40 mouse cellular contexts compared by ENCODE assay signal in genomic region chr2:104099946-104100345, GRCm38 (mm10). TPM values are rescaled to one million over a fixed set of nuclear protein-coding genes. Genes with fewer than 3 reads are reported as not detected.
DNase-seq lines count a peak whose midpoint lies in the region; ATAC-seq and TF ChIP-seq lines count a peak whose summit lies in the region.
"Had no signal": no experiment of that assay in that cellular context is flagged by ENCODE, and none has a peak within 500 bp of the region (broad histone marks: within the 10 kb centered on the region; RNA-seq: fewer than 3 reads in every experiment).

No protein-coding gene starts in this region.

- peaks cover 46% of the 10 kb centered on the region for H3K36me3 ChIP-seq in erythroblast, embryonic 14.5 days (ENCODE audit: control insufficient read depth)
- H3K36me3 ChIP-seq in MEL (ENCODE audit: control insufficient read depth in 1 of 2, insufficient read depth in 2 of 2, low read length in 2 of 2): peaks cover 0 to 30% of the 10 kb centered on the region in 2 experiments; a peak in 2 of 4 replicates
- peaks cover 23% of the 10 kb centered on the region for H3K36me3 ChIP-seq in liver, embryonic 13.5 days
- no peaks in the 10 kb centered on the region for H3K36me3 ChIP-seq in kidney, embryonic 15.5 days
- H3K36me3 ChIP-seq: embryonic facial prominence, embryonic 12.5 days; hindbrain, embryonic 10.5 days; hindbrain, embryonic 15.5 days; neural tube, embryonic 15.5 days had no signal

- peak; percentile 45 to 59; a peak in 3 of 4 replicates for TF ChIP-seq EP300 in MEL (IDR thresholded peaks at IDR 0.05; ENCODE audit: low read depth in 1 of 2, low read length in 2 of 2)

- no peak for TF ChIP-seq POLR2A in MEL (IDR thresholded peaks at IDR 0.05; ENCODE audit: control insufficient read depth in 1 of 2, insufficient read depth in 1 of 2, low read depth in 1 of 2, low read length in 2 of 2, poor library complexity in 1 of 2)

- 37% methylated on average over 1 of the region's 1 CpGs for WGBS in liver, embryonic 13.5 days (ENCODE audit: insufficient replicate concordance)
- WGBS in kidney, embryonic 15.5 days: 64% methylated on average over 1 of the region's 1 CpGs

- no peaks in the 10 kb centered on the region for H3K9me3 ChIP-seq in erythroblast, embryonic 14.5 days (ENCODE audit: control insufficient read depth, low read length)
- H3K9me3 ChIP-seq in MEL (replicated peaks; ENCODE audit: insufficient read depth, low read length): no peaks in the 10 kb centered on the region
- no peaks in the 10 kb centered on the region for H3K9me3 ChIP-seq in liver, embryonic 13.5 days (replicated peaks)
- H3K9me3 ChIP-seq in kidney, embryonic 15.5 days (replicated peaks): no peaks in the 10 kb centered on the region
- H3K9me3 ChIP-seq: embryonic facial prominence, embryonic 12.5 days; hindbrain, embryonic 10.5 days; hindbrain, embryonic 15.5 days; megakaryocyte, embryonic 14.5 days; neural tube, embryonic 15.5 days; stomach, embryonic 15.5 days had no signal

- peak overlapping the region; percentile 75 for H3K4me2 ChIP-seq in liver, embryonic 13.5 days
- H3K4me2 ChIP-seq in kidney, embryonic 15.5 days: no peak overlapping the region
- H3K4me2 ChIP-seq: embryonic facial prominence, embryonic 12.5 days; hindbrain, embryonic 15.5 days; neural tube, embryonic 15.5 days; stomach, embryonic 15.5 days had no signal

- DNase-seq in MEL (ENCODE audit: low read depth, low spot score): peak; percentile 51
- DNase-seq in liver, embryonic 13.5 days: no peak
- DNase-seq in embryo, embryonic 11 days: no peak
- DNase-seq: adrenal gland, adult 8-10 months; cerebellum, adult 2 months; cerebellum, postnatal 14 days; gastrocnemius, adult 2 months; gastrocnemius, postnatal 36 days; heart, postnatal 14 days; kidney, adult 18-20 months; kidney, postnatal 36 days; lung, postnatal 36 days; midbrain, embryonic 14.5 days; retina, postnatal 1 day; right cerebral cortex, postnatal 14 days had no signal

- no peak for TF ChIP-seq CTCF in MEL (IDR thresholded peaks at IDR 0.05 in 2 of 3, conservative IDR thresholded peaks at IDR 0.05 in 1 of 3; ENCODE audit: control insufficient read depth in 1 of 3, insufficient read depth in 1 of 3, low read depth in 2 of 3, low read length in 3 of 3, poor library complexity in 1 of 3, severe bottlenecking in 1 of 3)

- H3K79me2 ChIP-seq in MEL (ENCODE audit: control insufficient read depth, insufficient read depth, low read length, poor library complexity): no peaks in the 10 kb centered on the region

- H3K4me3 ChIP-seq in erythroblast, embryonic 14.5 days (replicated peaks): peak overlapping the region; percentile 16
- no peak overlapping the region for H3K4me3 ChIP-seq in MEL (ENCODE audit: control insufficient read depth in 1 of 2, insufficient read depth in 1 of 2, low read depth in 2 of 2, low read length in 2 of 2)
- peak overlapping the region; percentile 8 for H3K4me3 ChIP-seq in liver, embryonic 13.5 days (replicated peaks)
- H3K4me3 ChIP-seq in kidney, embryonic 15.5 days (replicated peaks): no peak overlapping the region
- H3K4me3 ChIP-seq: embryonic facial prominence, embryonic 12.5 days; gastrocnemius, adult 2 months; hindbrain, embryonic 10.5 days; hindbrain, embryonic 15.5 days; neural tube, embryonic 15.5 days; stomach, embryonic 15.5 days had no signal

- TF ChIP-seq RAD21 in MEL (IDR thresholded peaks at IDR 0.05; ENCODE audit: low read depth, low read length): no peak

- no peak for ATAC-seq in erythroblast, adult 5-6 weeks (replicated peaks; ENCODE audit: low FRiP score, poor library complexity, severe bottlenecking)
- no peak for ATAC-seq in liver, embryonic 13.5 days (ENCODE audit: low read depth)
- 0 out of 2 replicates have a peak, but pooled peaks have one; percentile 9 for ATAC-seq in megakaryocyte progenitor cell, adult 5-6 weeks (replicated peaks; ENCODE audit: poor library complexity)
- no peak for ATAC-seq in kidney, embryonic 15.5 days (replicated peaks; ENCODE audit: low FRiP score)
- ATAC-seq: forebrain, embryonic 16.5 days; inflammation-experienced regulatory T-cells, adult 6 months had no signal

- H3K9ac ChIP-seq in MEL (ENCODE audit: control insufficient read depth, low read depth, low read length, poor library complexity, severe bottlenecking): no peak overlapping the region
- H3K9ac ChIP-seq in liver, embryonic 13.5 days: peak overlapping the region; percentile 63
- no peak overlapping the region for H3K9ac ChIP-seq in kidney, embryonic 15.5 days
- H3K9ac ChIP-seq: embryonic facial prominence, embryonic 12.5 days; hindbrain, embryonic 15.5 days; neural tube, embryonic 15.5 days; stomach, embryonic 15.5 days had no signal

- H3K27ac ChIP-seq in MEL (ENCODE audit: control insufficient read depth, low read depth, low read length): no peak overlapping the region; the same call in 1 of the 2 replicates
- H3K27ac ChIP-seq in liver, embryonic 13.5 days: peak overlapping the region; percentile 97
- no peak overlapping the region for H3K27ac ChIP-seq in kidney, embryonic 15.5 days
- H3K27ac ChIP-seq: embryonic facial prominence, embryonic 12.5 days; gastrocnemius, adult 2 months; hindbrain, embryonic 15.5 days; neural tube, embryonic 15.5 days; stomach, embryonic 15.5 days had no signal

- H3K4me1 ChIP-seq in erythroblast, embryonic 14.5 days (ENCODE audit: control insufficient read depth): peaks cover 71% of the 10 kb centered on the region
- H3K4me1 ChIP-seq in MEL (ENCODE audit: control insufficient read depth in 1 of 2, insufficient read depth in 2 of 2, low read length in 2 of 2): peaks cover 22 to 39% of the 10 kb centered on the region in 2 experiments
- peaks cover 90% of the 10 kb centered on the region for H3K4me1 ChIP-seq in liver, embryonic 13.5 days (replicated peaks)
- H3K4me1 ChIP-seq in kidney, embryonic 15.5 days: peaks cover 16% of the 10 kb centered on the region; the same call in 1 of the 2 replicates
- H3K4me1 ChIP-seq: embryonic facial prominence, embryonic 12.5 days had no signal

- no peaks in the 10 kb centered on the region for H3K27me3 ChIP-seq in erythroblast, embryonic 14.5 days (ENCODE audit: control insufficient read depth)
- H3K27me3 ChIP-seq in MEL (ENCODE audit: control insufficient read depth in 1 of 2, insufficient read depth in 2 of 2, low read length in 2 of 2): no peaks in the 10 kb centered on the region
- no peaks in the 10 kb centered on the region for H3K27me3 ChIP-seq in liver, embryonic 13.5 days
- no peaks in the 10 kb centered on the region for H3K27me3 ChIP-seq in kidney, embryonic 15.5 days
- H3K27me3 ChIP-seq: CH12.LX; embryonic facial prominence, embryonic 12.5 days; hindbrain, embryonic 15.5 days; megakaryocyte, embryonic 14.5 days; neural tube, embryonic 15.5 days; stomach, embryonic 15.5 days had no signal

RNA-seq across cellular contexts. Expression of gene Cd59a, which starts 4.3 kb away (rescaled TPM):
- polyA plus RNA-seq in erythroblast, embryonic 14.5 days (2012): 2.0 and 2.5 TPM in 2 replicates
- total RNA-seq in erythroblast, adult 5-6 weeks (2015; ENCODE audit: low replicate concordance): 103 and 127 TPM in 2 replicates
- total RNA-seq in erythroblast, adult 5-6 weeks (2017; ENCODE audit: low replicate concordance): 72.6 and 76.9 TPM in 2 replicates
- total RNA-seq in MEL (2012; rRNA removed): 0.08 TPM in 1 of 2 replicates, not detected in the other
- polyA plus RNA-seq in MEL (2012; ENCODE audit: insufficient read depth in 1 of 2, insufficient read length in 2 of 2, low read depth in 1 of 2, low replicate concordance in 2 of 2, missing spikeins in 1 of 2): under 1 TPM in 1 of 2 experiments, not detected in 1; 0.96 TPM
- 82.9 and 85.7 TPM in 2 replicates for polyA plus RNA-seq in liver, embryonic 13.5 days (2015; fragmentation: Nextera tagmentation; extraction: Ambion mirVana)
- 4.0 and 7.8 TPM in 2 replicates for total RNA-seq in megakaryocyte progenitor cell, adult 5-6 weeks (2015)
- total RNA-seq in megakaryocyte progenitor cell, adult 5-6 weeks (2017): 1.8 and 4.9 TPM in 2 replicates
- polyA plus RNA-seq in kidney, embryonic 15.5 days (2015; fragmentation: Nextera tagmentation; extraction: Ambion mirVana): 39.8 and 41.6 TPM in 2 replicates

RNA-seq across cellular contexts. Expression of gene A930018P22Rik, which starts 22.6 kb away (rescaled TPM):
- 0.86 and 0.96 TPM in 2 replicates for polyA plus RNA-seq in erythroblast, embryonic 14.5 days (2012)
- not detected in 2 replicates for total RNA-seq in erythroblast, adult 5-6 weeks (2015; ENCODE audit: low replicate concordance)
- not detected in 2 replicates for total RNA-seq in erythroblast, adult 5-6 weeks (2017; ENCODE audit: low replicate concordance)
- not detected in 2 replicates for total RNA-seq in MEL (2012; rRNA removed)
- polyA plus RNA-seq in MEL (2012; ENCODE audit: insufficient read depth in 1 of 2, insufficient read length in 2 of 2, low read depth in 1 of 2, low replicate concordance in 2 of 2, missing spikeins in 1 of 2): not detected
- polyA plus RNA-seq in liver, embryonic 13.5 days (2015; fragmentation: Nextera tagmentation; extraction: Ambion mirVana): 0.19 and 0.48 TPM in 2 replicates
- not detected in 2 replicates for total RNA-seq in megakaryocyte progenitor cell, adult 5-6 weeks (2015)
- not detected in 2 replicates for total RNA-seq in megakaryocyte progenitor cell, adult 5-6 weeks (2017)
- polyA plus RNA-seq in kidney, embryonic 15.5 days (2015; fragmentation: Nextera tagmentation; extraction: Ambion mirVana): 0.19 TPM in 1 of 2 replicates, not detected in the other
- total RNA-seq: CH12.LX; ES-E14; monocyte, adult 5-6 weeks had no signal
- polyA plus RNA-seq: embryonic facial prominence, embryonic 12.5 days; forebrain, embryonic 11.5 days; forebrain, embryonic 16.5 days; heart, embryonic 14.5 days; hindbrain, embryonic 15.5 days; inflammation-experienced regulatory T-cells, adult 6 months; kidney, embryonic 16.5 days; limb, embryonic 11.5 days; lung, embryonic 16.5 days; midbrain, embryonic 14.5 days; neural tube, embryonic 15.5 days had no signal

RNA-seq across cellular contexts. Expression of gene Cd59b, which starts 30.3 kb away (rescaled TPM):
- polyA plus RNA-seq in erythroblast, embryonic 14.5 days (2012): 0.14 and 0.31 TPM in 2 replicates
- total RNA-seq in erythroblast, adult 5-6 weeks (2015; ENCODE audit: low replicate concordance): 15.5 and 54.2 TPM in 2 replicates
- 6.6 and 15.5 TPM in 2 replicates for total RNA-seq in erythroblast, adult 5-6 weeks (2017; ENCODE audit: low replicate concordance)
- not detected in 2 replicates for total RNA-seq in MEL (2012; rRNA removed)
- polyA plus RNA-seq in MEL (2012; ENCODE audit: insufficient read depth in 1 of 2, insufficient read length in 2 of 2, low read depth in 1 of 2, low replicate concordance in 2 of 2, missing spikeins in 1 of 2): under 1 TPM in 1 of 2 experiments, not detected in 1; 0.38 TPM
- polyA plus RNA-seq in liver, embryonic 13.5 days (2015; fragmentation: Nextera tagmentation; extraction: Ambion mirVana): 13.1 and 13.3 TPM in 2 replicates
- total RNA-seq in megakaryocyte progenitor cell, adult 5-6 weeks (2015): 1.1 and 2.2 TPM in 2 replicates
- total RNA-seq in megakaryocyte progenitor cell, adult 5-6 weeks (2017): 0.62 and 4.1 TPM in 2 replicates
- 6.9 and 7.3 TPM in 2 replicates for polyA plus RNA-seq in kidney, embryonic 15.5 days (2015; fragmentation: Nextera tagmentation; extraction: Ambion mirVana)
- total RNA-seq: monocyte, adult 5-6 weeks had no signal
- polyA plus RNA-seq: C2C12; inflammation-experienced regulatory T-cells, adult 6 months had no signal

RNA-seq across cellular contexts. Expression of gene Gm10799, which starts 31.6 kb away (rescaled TPM):
- not detected in 2 replicates for polyA plus RNA-seq in erythroblast, embryonic 14.5 days (2012)
- not detected in 2 replicates for total RNA-seq in erythroblast, adult 5-6 weeks (2015; ENCODE audit: low replicate concordance)
- not detected in 2 replicates for total RNA-seq in erythroblast, adult 5-6 weeks (2017; ENCODE audit: low replicate concordance)
- not detected in 2 replicates for total RNA-seq in MEL (2012; rRNA removed)
- not detected for polyA plus RNA-seq in MEL (2012; ENCODE audit: insufficient read depth in 1 of 2, insufficient read length in 2 of 2, low read depth in 1 of 2, low replicate concordance in 2 of 2, missing spikeins in 1 of 2)
- polyA plus RNA-seq in liver, embryonic 13.5 days (2015; fragmentation: Nextera tagmentation; extraction: Ambion mirVana): not detected in 2 replicates
- not detected in 2 replicates for total RNA-seq in megakaryocyte progenitor cell, adult 5-6 weeks (2015)
- not detected in 2 replicates for total RNA-seq in megakaryocyte progenitor cell, adult 5-6 weeks (2017)
- polyA plus RNA-seq in kidney, embryonic 15.5 days (2015; fragmentation: Nextera tagmentation; extraction: Ambion mirVana): not detected in 2 replicates
- total RNA-seq: adrenal gland, adult 8-10 months; adrenal gland, postnatal 4 days; CH12.LX; ES-E14; gastrocnemius, adult 2 months; gastrocnemius, postnatal 36 days; heart, postnatal 14 days; left cerebral cortex, postnatal 14 days; liver, adult 2 months; monocyte, adult 5-6 weeks had no signal
- polyA plus RNA-seq: C2C12; cerebellum, adult 2 months; cortical plate, adult 2 months; embryonic facial prominence, embryonic 12.5 days; forebrain, embryonic 11.5 days; forebrain, embryonic 16.5 days; heart, embryonic 14.5 days; hindbrain, embryonic 10.5 days; hindbrain, embryonic 15.5 days; inflammation-experienced regulatory T-cells, adult 6 months; kidney, embryonic 16.5 days; limb, embryonic 11.5 days; liver, adult 2 months; lung, embryonic 16.5 days; midbrain, embryonic 14.5 days; neural tube, embryonic 15.5 days; stomach, embryonic 15.5 days had no signal

RNA-seq across cellular contexts. Expression of gene Gm10912, which starts 34.3 kb away (rescaled TPM):
- not detected in 2 replicates for polyA plus RNA-seq in erythroblast, embryonic 14.5 days (2012)
- total RNA-seq in erythroblast, adult 5-6 weeks (2015; ENCODE audit: low replicate concordance): 1.5 TPM in 1 of 2 replicates, not detected in the other
- total RNA-seq in erythroblast, adult 5-6 weeks (2017; ENCODE audit: low replicate concordance): 0.26 and 2.8 TPM in 2 replicates
- 0.08 TPM in 1 of 2 replicates, not detected in the other for total RNA-seq in MEL (2012; rRNA removed)
- under 1 TPM in 1 of 2 experiments, not detected in 1; 0.06 TPM for polyA plus RNA-seq in MEL (2012; ENCODE audit: insufficient read depth in 1 of 2, insufficient read length in 2 of 2, low read depth in 1 of 2, low replicate concordance in 2 of 2, missing spikeins in 1 of 2)
- polyA plus RNA-seq in liver, embryonic 13.5 days (2015; fragmentation: Nextera tagmentation; extraction: Ambion mirVana): 0.06 TPM in 1 of 2 replicates, not detected in the other
- total RNA-seq in megakaryocyte progenitor cell, adult 5-6 weeks (2015): not detected in 2 replicates
- 0.04 and 0.24 TPM in 2 replicates for total RNA-seq in megakaryocyte progenitor cell, adult 5-6 weeks (2017)
- polyA plus RNA-seq in kidney, embryonic 15.5 days (2015; fragmentation: Nextera tagmentation; extraction: Ambion mirVana): not detected in 2 replicates
- total RNA-seq: CH12.LX; ES-E14; monocyte, adult 5-6 weeks had no signal
- polyA plus RNA-seq: C2C12; embryonic facial prominence, embryonic 12.5 days; forebrain, embryonic 11.5 days; forebrain, embryonic 16.5 days; heart, embryonic 14.5 days; hindbrain, embryonic 10.5 days; hindbrain, embryonic 15.5 days; kidney, embryonic 16.5 days; limb, embryonic 11.5 days; lung, embryonic 16.5 days; midbrain, embryonic 14.5 days; neural tube, embryonic 15.5 days had no signal

Comparison
In these comparisons a context has a peak if more than half of its experiments do, and no peak if none do; other contexts are left out.
1. H3K4me3 ChIP-seq: peak in erythroblast, embryonic 14.5 days (single experiment) and liver, embryonic 13.5 days (single experiment); none in MEL (0 of 2) and kidney, embryonic 15.5 days (single experiment).
2. RNA of gene Cd59a, which starts 4.3 kb away (polyA plus RNA-seq): 82.9 to 85.7 TPM in liver, embryonic 13.5 days and 39.8 to 41.6 TPM in kidney, embryonic 15.5 days; 2.0 to 2.5 TPM in erythroblast, embryonic 14.5 days and 0.96 TPM in MEL; every median in the first group is over 10 times any median in the second.